Mouse (Mus musculus): ENCODE results near the gene Prkg2. TPM values are rescaled to one million over a fixed set of nuclear protein-coding genes. Genes with fewer than 3 reads are reported as not detected.

Gene Prkg2
- polyA plus RNA-seq, 1 experiment from 2014 or later: 3.9 TPM

GRCm38 (mm10) chr5:98966679-98967078, 70.5 kb downstream of the Prkg2 start:
- Histone ChIP-seq H3K36me3 (no peaks in the 10 kb centered on the region), H3K9me3 (no peaks in the 10 kb centered on the region), H3K27me3 (no peaks in the 10 kb centered on the region; the same call in 1 of the 2 replicates), H3K4me3 (no peak overlapping the region), H3K4me2 (replicated peaks) (no peak overlapping the region), H3K4me1 (no peaks in the 10 kb centered on the region), H3K27ac (no peak overlapping the region), H3K9ac (no peak overlapping the region)
- ATAC-seq (ENCODE audit: low FRiP score, low read depth): no peak
- WGBS: 84% methylated on average over 9 of the region's 9 CpGs

- no peak overlapping the region for H3K27ac ChIP-seq
- no peak overlapping the region for H3K9ac ChIP-seq
- H3K4me1 ChIP-seq: no peaks in the 10 kb centered on the region
- no peaks in the 10 kb centered on the region for H3K36me3 ChIP-seq
- no peak overlapping the region for H3K4me2 ChIP-seq (replicated peaks)
- no peaks in the 10 kb centered on the region for H3K9me3 ChIP-seq
- 53% methylated on average over 4 of the region's 4 CpGs for WGBS
- H3K4me3 ChIP-seq: no peak overlapping the region
- H3K27me3 ChIP-seq: no peaks in the 10 kb centered on the region
- ATAC-seq (ENCODE audit: low FRiP score, low read depth): no peak
Observed at GRCm38 (mm10) chr5:98965139-98965538, 72.0 kb downstream of the Prkg2 start.

GRCm38 (mm10) chr5:98964367-98964766, 72.8 kb downstream of the Prkg2 start:
- 75% methylated on average over 6 of the region's 6 CpGs for WGBS
- Histone ChIP-seq H3K27ac (no peak overlapping the region), H3K4me3 (no peak overlapping the region), H3K27me3 (no peaks in the 10 kb centered on the region), H3K4me1 (no peaks in the 10 kb centered on the region), H3K9ac (no peak overlapping the region), H3K4me2 (replicated peaks) (no peak overlapping the region), H3K9me3 (no peaks in the 10 kb centered on the region), H3K36me3 (no peaks in the 10 kb centered on the region)
- no peak for ATAC-seq (ENCODE audit: low FRiP score, low read depth)

- H3K27me3 ChIP-seq: no peaks in the 10 kb centered on the region
- no peak overlapping the region for H3K4me3 ChIP-seq
- no peak overlapping the region for H3K4me2 ChIP-seq (replicated peaks)
- H3K27ac ChIP-seq: no peak overlapping the region
- H3K36me3 ChIP-seq: no peaks in the 10 kb centered on the region
- WGBS: 48% methylated on average over 2 of the region's 2 CpGs
- ATAC-seq (ENCODE audit: low FRiP score, low read depth): no peak
- no peaks in the 10 kb centered on the region for H3K9me3 ChIP-seq
- no peaks in the 10 kb centered on the region for H3K4me1 ChIP-seq
- no peak overlapping the region for H3K9ac ChIP-seq
Observed at GRCm38 (mm10) chr5:98962472-98962871, 74.7 kb downstream of the Prkg2 start.

GRCm38 (mm10) chr5:98955576-98955975, 81.6 kb downstream of the Prkg2 start:
- no peaks in the 10 kb centered on the region for H3K9me3 ChIP-seq
- WGBS: 70% methylated on average over 3 of the region's 3 CpGs
- ATAC-seq (ENCODE audit: low FRiP score, low read depth): no peak

GRCm38 (mm10) chr5:98953386-98953785, 83.8 kb downstream of the Prkg2 start:
- Histone ChIP-seq H3K27me3 (no peaks in the 10 kb centered on the region), H3K4me3 (no peak overlapping the region), H3K9ac (no peak overlapping the region), H3K9me3 (no peaks in the 10 kb centered on the region), H3K4me1 (no peaks in the 10 kb centered on the region), H3K27ac (no peak overlapping the region), H3K4me2 (replicated peaks) (no peak overlapping the region), H3K36me3 (no peaks in the 10 kb centered on the region)
- 50% methylated on average over 1 of the region's 1 CpGs for WGBS
- ATAC-seq (ENCODE audit: low FRiP score, low read depth): no peak

More at GRCm38 (mm10) chr5:98955576-98955975, 81.6 kb downstream of the Prkg2 start:
- Histone ChIP-seq H3K4me3 (no peak overlapping the region), H3K4me1 (no peaks in the 10 kb centered on the region), H3K4me2 (replicated peaks) (no peak overlapping the region), H3K36me3 (no peaks in the 10 kb centered on the region), H3K9ac (no peak overlapping the region), H3K27me3 (no peaks in the 10 kb centered on the region), H3K27ac (no peak overlapping the region)

GRCm38 (mm10) chr5:98951566-98951965, 85.6 kb downstream of the Prkg2 start:
- no peak for ATAC-seq (ENCODE audit: low FRiP score, low read depth)
- WGBS: 95% methylated on average over 4 of the region's 4 CpGs
- Histone ChIP-seq H3K27ac (no peak overlapping the region), H3K27me3 (no peaks in the 10 kb centered on the region), H3K4me2 (replicated peaks) (no peak overlapping the region), H3K4me1 (0 out of 2 replicates have a peak, but pooled peaks cover 6% of the 10 kb centered on the region), H3K36me3 (no peaks in the 10 kb centered on the region), H3K4me3 (no peak overlapping the region), H3K9me3 (no peaks in the 10 kb centered on the region), H3K9ac (no peak overlapping the region)

- ATAC-seq (ENCODE audit: low FRiP score, low read depth): no peak
- 63% methylated on average over 4 of the region's 4 CpGs for WGBS
- no peak overlapping the region for H3K27ac ChIP-seq
Observed at GRCm38 (mm10) chr5:98950495-98951092, 86.6 kb downstream of the Prkg2 start.

GRCm38 (mm10) chr5:98949784-98950183, 87.4 kb downstream of the Prkg2 start:
- Histone ChIP-seq H3K36me3 (no peaks in the 10 kb centered on the region), H3K4me2 (replicated peaks) (no peak overlapping the region), H3K9ac (no peak overlapping the region), H3K27ac (no peak overlapping the region), H3K9me3 (no peaks in the 10 kb centered on the region), H3K4me3 (no peak overlapping the region), H3K4me1 (0 out of 2 replicates have a peak, but pooled peaks cover 8% of the 10 kb centered on the region), H3K27me3 (no peaks in the 10 kb centered on the region)
- WGBS: 90% methylated on average over 10 of the region's 10 CpGs
- ATAC-seq (ENCODE audit: low FRiP score, low read depth): no peak

More at GRCm38 (mm10) chr5:98950495-98951092, 86.6 kb downstream of the Prkg2 start:
- no peak overlapping the region for H3K4me3 ChIP-seq
- no peaks in the 10 kb centered on the region for H3K9me3 ChIP-seq
- H3K4me1 ChIP-seq: 0 out of 2 replicates have a peak, but pooled peaks cover 8% of the 10 kb centered on the region
- no peaks in the 10 kb centered on the region for H3K27me3 ChIP-seq
- H3K36me3 ChIP-seq: no peaks in the 10 kb centered on the region
- H3K4me2 ChIP-seq (replicated peaks): no peak overlapping the region
- H3K9ac ChIP-seq: no peak overlapping the region

- Histone ChIP-seq H3K9me3 (no peaks in the 10 kb centered on the region), H3K4me3 (no peak overlapping the region), H3K27me3 (no peaks in the 10 kb centered on the region), H3K4me1 (0 out of 2 replicates have a peak, but pooled peaks cover 8% of the 10 kb centered on the region), H3K27ac (no peak overlapping the region), H3K4me2 (replicated peaks) (no peak overlapping the region), H3K9ac (no peak overlapping the region), H3K36me3 (no peaks in the 10 kb centered on the region)
- no peak for ATAC-seq (ENCODE audit: low FRiP score, low read depth)
- 83% methylated on average over 20 of the region's 20 CpGs for WGBS
Observed at GRCm38 (mm10) chr5:98946656-98947055, 90.5 kb downstream of the Prkg2 start.

GRCm38 (mm10) chr5:98946117-98946620, 91.0 kb downstream of the Prkg2 start:
- Histone ChIP-seq H3K4me2 (replicated peaks) (no peak overlapping the region), H3K9me3 (no peaks in the 10 kb centered on the region), H3K4me3 (no peak overlapping the region), H3K27ac (no peak overlapping the region), H3K4me1 (0 out of 2 replicates have a peak, but pooled peaks cover 8% of the 10 kb centered on the region), H3K27me3 (no peaks in the 10 kb centered on the region), H3K36me3 (no peaks in the 10 kb centered on the region), H3K9ac (no peak overlapping the region)
- 42% methylated on average over 4 of the region's 4 CpGs for WGBS
- ATAC-seq (ENCODE audit: low FRiP score, low read depth): no peak

GRCm38 (mm10) chr5:98943776-98944175, 93.4 kb downstream of the Prkg2 start:
- Histone ChIP-seq H3K4me3 (no peak overlapping the region), H3K9me3 (no peaks in the 10 kb centered on the region), H3K4me2 (replicated peaks) (no peak overlapping the region), H3K9ac (no peak overlapping the region), H3K27me3 (no peaks in the 10 kb centered on the region), H3K36me3 (no peaks in the 10 kb centered on the region), H3K27ac (no peak overlapping the region), H3K4me1 (peaks cover 13% of the 10 kb centered on the region)
- 68% methylated on average over 6 of the region's 6 CpGs for WGBS
- ATAC-seq (ENCODE audit: low FRiP score, low read depth): no peak

- peaks cover 6% of the 10 kb centered on the region for H3K4me1 ChIP-seq
- H3K27ac ChIP-seq: no peak overlapping the region
- no peaks in the 10 kb centered on the region for H3K9me3 ChIP-seq
- H3K4me3 ChIP-seq: no peak overlapping the region
- 10% methylated on average over 6 of the region's 6 CpGs for WGBS
- H3K27me3 ChIP-seq: no peaks in the 10 kb centered on the region
- no peak for ATAC-seq (ENCODE audit: low FRiP score, low read depth)
- H3K9ac ChIP-seq: no peak overlapping the region
- H3K4me2 ChIP-seq (replicated peaks): no peak overlapping the region
- H3K36me3 ChIP-seq: no peaks in the 10 kb centered on the region
Observed at GRCm38 (mm10) chr5:98940731-98941130, 96.4 kb downstream of the Prkg2 start.

Measured in limb, embryonic 13.5 days (tissue).